Mouse (Mus musculus): ENCODE results near the gene Akr1cl. TPM values are rescaled to one million over a fixed set of nuclear protein-coding genes. Genes with fewer than 3 reads are reported as not detected.

Gene Akr1cl
- polyA plus RNA-seq, 1 experiment from 2014 or later = 0.37 TPM

- no peak overlapping the region for H3K4me3 ChIP-seq
- WGBS = 80% methylated on average over 7 of the region's 7 CpGs
- H3K27ac ChIP-seq = no peak overlapping the region
- H3K9me3 ChIP-seq = no peaks in the 10 kb centered on the region
- peaks cover 84% of the 10 kb centered on the region for H3K27me3 ChIP-seq (ENCODE audit: poor library complexity, severe bottlenecking)
- peaks cover 23% of the 10 kb centered on the region for H3K4me1 ChIP-seq
- no peak for DNase-seq (ENCODE audit: extremely low spot score, low spot score)
- no peaks in the 10 kb centered on the region for H3K36me3 ChIP-seq (replicated peaks)
These were observed 54.2 kb downstream of the Akr1cl start for GRCm38 (mm10) chr1:64978321-64978799.

DNA sequence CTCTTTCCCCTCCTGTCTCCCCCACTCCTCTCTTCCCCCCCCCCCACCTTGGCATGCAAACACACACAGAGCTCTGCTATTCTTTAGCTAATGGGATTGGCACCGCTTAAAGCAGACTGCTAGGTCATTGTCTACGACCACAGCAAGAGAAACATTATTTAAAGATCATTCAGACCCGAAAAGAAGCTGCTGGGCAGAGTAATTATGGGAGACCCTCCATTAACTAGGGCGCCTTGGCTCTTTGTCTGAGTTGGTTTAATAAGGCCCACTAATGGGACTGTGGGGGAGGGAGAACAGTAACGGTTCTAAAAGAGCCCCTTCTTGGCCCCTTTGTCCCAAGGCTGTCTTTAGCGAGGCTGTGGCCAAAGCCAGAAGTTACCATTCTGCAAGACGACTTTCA, 57.2 kb downstream of the Akr1cl start:
- Histone ChIP-seq H3K4me1 (peaks cover 23% of the 10 kb centered on the region), H3K4me3 (peak overlapping the region; percentile 22), H3K9me3 (no peaks in the 10 kb centered on the region), H3K27me3 (ENCODE audit: poor library complexity, severe bottlenecking) (peaks cover 95% of the 10 kb centered on the region), H3K27ac (peak overlapping the region; percentile 70), H3K36me3 (replicated peaks) (no peaks in the 10 kb centered on the region)
- DNase-seq (ENCODE audit: extremely low spot score, low spot score) = peak; percentile 45
- 4% methylated on average over 7 of the region's 7 CpGs for WGBS

DNA sequence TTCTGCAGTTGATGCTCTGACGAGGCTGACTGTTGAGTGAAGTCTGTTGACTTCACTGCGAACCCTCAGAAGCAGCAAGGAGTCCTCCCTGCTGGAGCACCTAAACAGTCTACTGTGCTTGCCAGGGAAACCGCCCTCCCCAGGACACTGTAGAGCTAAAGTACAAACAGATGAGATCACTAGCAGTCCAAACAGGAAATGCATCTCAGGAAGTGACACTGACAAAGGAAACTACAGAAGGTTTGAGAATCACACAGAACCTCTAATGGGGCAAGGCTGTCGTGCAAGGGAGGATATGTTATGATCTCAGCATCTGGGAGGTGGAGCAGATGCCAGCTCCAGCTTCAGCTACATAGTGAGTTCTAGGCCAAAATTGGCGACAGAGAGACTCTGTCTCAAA, 61.9 kb downstream of the Akr1cl start:
- Histone ChIP-seq H3K4me3 (no peak overlapping the region), H3K9me3 (no peaks in the 10 kb centered on the region), H3K4me1 (peaks cover 14% of the 10 kb centered on the region), H3K36me3 (replicated peaks) (no peaks in the 10 kb centered on the region), H3K27ac (no peak overlapping the region), H3K27me3 (ENCODE audit: poor library complexity, severe bottlenecking) (peaks cover 61% of the 10 kb centered on the region)
- DNase-seq (ENCODE audit: extremely low spot score, low spot score) = no peak
- 84% methylated on average over 5 of the region's 5 CpGs for WGBS

Other genes with a start within 250 kb of the Akr1cl start
- gene Plekhm3, start 75.9 kb downstream of the Akr1cl start, polyA plus RNA-seq (2016; fragmentation: Nextera tagmentation; extraction: Ambion mirVana) = 6.2 and 7.2 TPM in 2 replicates
- gene Cryge, start 18.4 kb upstream of the Akr1cl start, polyA plus RNA-seq (2016; fragmentation: Nextera tagmentation; extraction: Ambion mirVana) = 2.0 and 2.9 TPM in 2 replicates
- gene Crygd, start 30.7 kb upstream of the Akr1cl start, polyA plus RNA-seq (2016; fragmentation: Nextera tagmentation; extraction: Ambion mirVana) = not detected in 2 replicates
- 0.37 and 0.64 TPM in 2 replicates for gene Crygc, start 40.9 kb upstream of the Akr1cl start, polyA plus RNA-seq (2016; fragmentation: Nextera tagmentation; extraction: Ambion mirVana)
- gene Crygb, start 49.5 kb upstream of the Akr1cl start, polyA plus RNA-seq (2016; fragmentation: Nextera tagmentation; extraction: Ambion mirVana) = not detected in 2 replicates
- gene Cryga, start 70.6 kb upstream of the Akr1cl start, polyA plus RNA-seq (2016; fragmentation: Nextera tagmentation; extraction: Ambion mirVana) = not detected in 2 replicates
- gene Gm28845, start 86.8 kb upstream of the Akr1cl start, polyA plus RNA-seq (2016; fragmentation: Nextera tagmentation; extraction: Ambion mirVana) = not detected in 2 replicates
- gene D630023F18Rik, start 90.5 kb upstream of the Akr1cl start, polyA plus RNA-seq (2016; fragmentation: Nextera tagmentation; extraction: Ambion mirVana) = 0.14 and 0.25 TPM in 2 replicates
- 245 and 249 TPM in 2 replicates for gene Idh1, start 153.7 kb upstream of the Akr1cl start, polyA plus RNA-seq (2016; fragmentation: Nextera tagmentation; extraction: Ambion mirVana)
- gene Pikfyve, start 153.9 kb upstream of the Akr1cl start, polyA plus RNA-seq (2016; fragmentation: Nextera tagmentation; extraction: Ambion mirVana) = 13.1 and 16.3 TPM in 2 replicates
- 0.38 and 0.54 TPM in 2 replicates for gene Pth2r, start 249.3 kb upstream of the Akr1cl start, polyA plus RNA-seq (2016; fragmentation: Nextera tagmentation; extraction: Ambion mirVana)

All from forebrain, embryonic 10.5 days (tissue).